Mouse (Mus musculus): ENCODE data around the gene Gm10666. TPM values are rescaled to one million over a fixed set of nuclear protein-coding genes. Genes with fewer than 3 reads are reported as not detected.
"Not testable (repeated sequence)": the region's sequence is repeated elsewhere in the genome, so short reads cannot be mapped to it uniquely, and the experiment has no call there.

Gene Gm10666
- not detected in 2 replicates for polyA plus RNA-seq (2012; rRNA removed)

DNA sequence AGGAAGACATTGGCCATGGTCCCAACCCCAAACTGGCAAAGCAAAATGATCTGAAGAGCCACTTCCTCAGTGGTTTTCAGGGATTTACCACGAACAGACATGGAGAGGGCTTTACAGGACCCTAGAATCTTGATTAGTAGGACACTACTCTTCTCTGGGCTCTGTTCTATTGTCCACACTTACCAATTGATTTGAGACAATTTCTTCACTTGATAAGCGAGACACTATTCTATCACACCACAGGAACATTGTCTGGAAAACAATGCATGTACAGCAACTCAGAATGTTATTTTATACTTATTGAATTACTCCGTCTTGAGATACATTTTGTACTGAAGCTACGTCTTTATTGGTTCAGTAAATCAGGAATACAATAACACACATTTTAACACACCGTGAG is at the start of gene Gm10666:
Gm10666 (minus strand) TSS at position 101 of the 400 bp plus-strand sequence.
- not testable (repeated sequence) for H3K4me1 ChIP-seq (ENCODE audit: control insufficient read depth, insufficient read depth, low read length); H3K4me3 ChIP-seq (replicated peaks; ENCODE audit: extremely low read depth, low read depth, low read length); DNase-seq
- no CpG with 5 or more reads among the region's 5 CpGs for WGBS

DNA sequence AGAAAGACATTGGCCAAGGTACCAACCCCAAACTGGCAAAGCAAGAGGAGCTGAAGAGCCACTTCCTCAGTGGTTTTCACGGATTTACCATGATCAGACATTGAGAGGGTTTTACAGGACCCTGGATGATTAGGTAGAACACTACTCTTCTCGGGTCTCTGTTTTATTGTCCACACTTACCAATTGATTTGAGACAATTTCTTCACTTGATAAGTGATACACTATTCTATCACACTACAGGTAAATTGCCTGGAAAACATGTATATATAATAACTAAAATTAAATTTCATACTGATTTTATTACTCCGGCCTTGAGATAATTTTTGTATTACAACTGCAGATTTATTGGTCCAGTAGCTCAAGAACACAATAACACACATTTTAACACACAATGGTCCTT is 29.4 kb upstream of the Gm10666 start, which contains the start of gene Vmn1r142:
Vmn1r142 (minus strand) TSS at position 101 of the 400 bp plus-strand sequence.
- WGBS: no CpG with 5 or more reads among the region's 3 CpGs
- H3K4me1 ChIP-seq (ENCODE audit: control insufficient read depth, insufficient read depth, low read length); DNase-seq; H3K4me3 ChIP-seq (replicated peaks; ENCODE audit: extremely low read depth, low read depth, low read length): not testable (repeated sequence)

DNA sequence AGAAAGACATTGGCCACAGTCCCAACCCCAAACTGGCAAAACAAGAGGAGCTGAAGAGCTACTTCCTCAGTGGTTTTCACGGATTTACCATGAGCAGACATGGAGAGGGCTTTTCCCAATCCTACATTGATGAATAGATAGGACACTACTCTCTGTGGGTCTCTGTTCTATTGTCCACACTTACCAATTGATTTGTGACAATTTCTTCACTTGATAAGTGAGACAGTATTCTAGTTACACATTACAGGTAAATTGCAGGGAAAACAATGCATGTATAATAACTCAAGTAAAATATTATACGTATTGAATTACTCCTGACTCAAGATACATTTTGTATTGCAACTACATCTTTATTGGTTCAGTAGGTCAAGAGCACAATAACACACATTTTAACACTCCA is 16.4 kb downstream of the Gm10666 start, which contains the start of gene Gm16451:
Gm16451 (minus strand) TSS at position 101 of the 400 bp plus-strand sequence.
- H3K4me1 ChIP-seq (ENCODE audit: control insufficient read depth, insufficient read depth, low read length); DNase-seq: not testable (repeated sequence)
- WGBS: no CpG with 5 or more reads among the region's 2 CpGs

More for the DNA sequence above, 16.4 kb downstream of the Gm10666 start, which contains the start of gene Gm16451:
- H3K4me3 ChIP-seq (replicated peaks; ENCODE audit: extremely low read depth, low read depth, low read length): not testable (repeated sequence)

Other genes starting within 250 kb of the Gm10666 start
- gene Gm5891, start 213.4 kb downstream of the Gm10666 start, polyA plus RNA-seq (2012; rRNA removed): not detected in 2 replicates
- gene Vmn1r137, start 140.2 kb downstream of the Gm10666 start, polyA plus RNA-seq (2012; rRNA removed): not detected in 2 replicates
- not detected in 2 replicates for gene Vmn1r138, start 105.8 kb downstream of the Gm10666 start, polyA plus RNA-seq (2012; rRNA removed)
- not detected in 2 replicates for gene Gm6176, start 78.4 kb downstream of the Gm10666 start, polyA plus RNA-seq (2012; rRNA removed)
- not detected in 2 replicates for gene Vmn1r139, start 65.7 kb downstream of the Gm10666 start, polyA plus RNA-seq (2012; rRNA removed)
- not detected in 2 replicates for gene Gm16451, start 16.5 kb downstream of the Gm10666 start, polyA plus RNA-seq (2012; rRNA removed)
- not detected in 2 replicates for gene Vmn1r142, start 29.3 kb upstream of the Gm10666 start, polyA plus RNA-seq (2012; rRNA removed)
- not detected in 2 replicates for gene Vmn1r143, start 54.6 kb upstream of the Gm10666 start, polyA plus RNA-seq (2012; rRNA removed)
- not detected in 2 replicates for gene Gm8653, start 66.5 kb upstream of the Gm10666 start, polyA plus RNA-seq (2012; rRNA removed)
- not detected in 2 replicates for gene Gm8453, start 94.7 kb upstream of the Gm10666 start, polyA plus RNA-seq (2012; rRNA removed)
- gene Gm4187, start 195.0 kb upstream of the Gm10666 start, polyA plus RNA-seq (2012; rRNA removed): not detected in 2 replicates
- gene Gm8660, start 236.3 kb upstream of the Gm10666 start, polyA plus RNA-seq (2012; rRNA removed): not detected in 2 replicates

Measured in lung, adult 2 months (tissue).